Mouse (Mus musculus) midbrain, embryonic 13.5 days (tissue): Measurements from ENCODE around the gene Cenpx. TPM values are rescaled to one million over a fixed set of nuclear protein-coding genes. Genes with fewer than 3 reads are reported as not detected.
A peak's percentile ranks its signal among the peaks of the same experiment; 100 is the strongest.

Experiments
- ATAC-seq: fragments of 200-750 bp; cut with Nextera tagmentation; 2 replicates; pipeline ENCODE4 v1.8.0; 2017; ENCODE audit warnings: mild to moderate bottlenecking, moderate TSS enrichment, moderate library complexity
- H3K27ac ChIP-seq: fragments of 300-500 bp; sonication (generic); 2 replicates; pipeline ENCODE4 v1.5.1; 2015; ENCODE audit warnings: inconsistent platforms, mild to moderate bottlenecking, moderate library complexity
- H3K27me3 ChIP-seq: fragments of 300-500 bp; sonication (generic); 2 replicates; pipeline ENCODE4 v1.6.1; 2015; ENCODE audit warnings: mild to moderate bottlenecking, inconsistent platforms
- H3K36me3 ChIP-seq: fragments of 300-500 bp; sonication (generic); 2 replicates; pipeline ENCODE4 v1.6.1; 2015; ENCODE audit warnings: mild to moderate bottlenecking, inconsistent platforms
- H3K4me1 ChIP-seq: fragments of 300-500 bp; sonication (generic); replicated peaks from 2 replicates; pipeline ENCODE4 v1.6.1; 2015; ENCODE audit warnings: inconsistent platforms
- H3K4me2 ChIP-seq: fragments of 300-500 bp; sonication (generic); replicated peaks from 2 replicates; pipeline ENCODE4 v1.6.1; 2015; ENCODE audit warnings: moderate library complexity, mild to moderate bottlenecking, inconsistent platforms
- H3K4me3 ChIP-seq: fragments of 300-500 bp; sonication (generic); replicated peaks from 2 replicates; pipeline ENCODE4 v1.5.1; 2015; ENCODE audit warnings: mild to moderate bottlenecking, inconsistent platforms
- H3K9ac ChIP-seq: fragments of 300-500 bp; sonication (generic); replicated peaks from 2 replicates; pipeline ENCODE4 v1.6.1; 2015; ENCODE audit warnings: mild to moderate bottlenecking, inconsistent platforms
- H3K9me3 ChIP-seq: fragments of 300-500 bp; sonication (generic); 2 replicates; pipeline ENCODE4 v1.6.1; 2016; ENCODE audit warnings: mild to moderate bottlenecking, inconsistent platforms
- WGBS: fragments of 180-500 bp; shearing (Covaris S2); methylation state at CpG from one replicate; pipeline ENCODE4 v1.1.7; 2015; 5-methylcytosine and 5-hydroxymethylcytosine counted together
- polyA plus RNA-seq: library from polyadenylated mRNA; unstranded; fragments of >200 nt; fragmentation: Nextera tagmentation; extraction: Ambion mirVana; gene quantifications from 2 replicates; pipeline ENCODE4 v1.2.1, GENCODE M21; 2015

Gene Cenpx
- polyA plus RNA-seq, 1 experiment from 2014 or later: 112 TPM

- Histone ChIP-seq H3K27me3 (peaks cover 22% of the 10 kb centered on the region), H3K4me3 (peak overlapping the region; percentile 73), H3K9ac (peak overlapping the region; percentile 95), H3K4me2 (peak overlapping the region; percentile 98), H3K36me3 (peaks cover 26% of the 10 kb centered on the region), H3K9me3 (no peaks in the 10 kb centered on the region), H3K4me1 (peaks cover 30% of the 10 kb centered on the region), H3K27ac (no peak overlapping the region)
- WGBS: 22% methylated on average over 21 of the region's 21 CpGs
- no peak; the same call in 1 of the 2 replicates for ATAC-seq
Observed at GRCm38 (mm10) chr11:120722067-120722630, 8.6 kb upstream of the Cenpx start.

- WGBS: under 1% methylated on average over 89 of the region's 90 CpGs
- Histone ChIP-seq H3K27ac (peak within 1 kb of the TSS; percentile 74), H3K4me3 (peak within 1 kb of the TSS; percentile 73), H3K9me3 (no peaks in the 10 kb centered on the region), H3K27me3 (peaks cover 22% of the 10 kb centered on the region), H3K4me2 (peak within 1 kb of the TSS; percentile 98), H3K4me1 (peaks cover 23% of the 10 kb centered on the region), H3K36me3 (peaks cover 30% of the 10 kb centered on the region), H3K9ac (peak within 1 kb of the TSS; percentile 95)
- peak; percentile 86 for ATAC-seq
Observed at GRCm38 (mm10) chr11:120721124-120722066, 7.9 kb upstream of the Cenpx start, which contains the start of gene Rac3. Gene Rac3 (plus strand): TSS chr11:120721470.

GRCm38 (mm10) chr11:120720450-120720849 is 6.9 kb upstream of the Cenpx start:
- Histone ChIP-seq H3K4me3 (peak overlapping the region; percentile 73), H3K27me3 (peaks cover 14% of the 10 kb centered on the region), H3K27ac (peak overlapping the region; percentile 74), H3K9me3 (no peaks in the 10 kb centered on the region), H3K9ac (peak overlapping the region; percentile 95), H3K4me2 (peak overlapping the region; percentile 98), H3K36me3 (peaks cover 40% of the 10 kb centered on the region), H3K4me1 (peaks cover 23% of the 10 kb centered on the region)
- peak; percentile 28; the same call in 1 of the 2 replicates for ATAC-seq
- WGBS: 10% methylated on average over 17 of the region's 17 CpGs

GRCm38 (mm10) chr11:120719841-120720376 is 6.4 kb upstream of the Cenpx start:
- Histone ChIP-seq H3K4me2 (no peak overlapping the region), H3K9me3 (no peaks in the 10 kb centered on the region), H3K36me3 (peaks cover 40% of the 10 kb centered on the region), H3K4me1 (peaks cover 28% of the 10 kb centered on the region), H3K27ac (no peak overlapping the region), H3K9ac (0 out of 2 replicates have a peak overlapping the region, but pooled peaks have one; percentile 10), H3K27me3 (peaks cover 12% of the 10 kb centered on the region; the same call in 1 of the 2 replicates), H3K4me3 (no peak overlapping the region)
- WGBS: 87% methylated on average over 13 of the region's 13 CpGs
- ATAC-seq: no peak

GRCm38 (mm10) chr11:120719242-120719641 is 5.7 kb upstream of the Cenpx start:
- Histone ChIP-seq H3K4me2 (no peak overlapping the region), H3K9me3 (no peaks in the 10 kb centered on the region), H3K36me3 (peaks cover 40% of the 10 kb centered on the region)

GRCm38 (mm10) chr11:120715131-120715530 is 1.6 kb upstream of the Cenpx start:
- H3K27ac ChIP-seq: no peak overlapping the region
- 0 out of 2 replicates have a peak overlapping the region, but pooled peaks have one; percentile 1 for H3K9ac ChIP-seq
- H3K9me3 ChIP-seq: no peaks in the 10 kb centered on the region
- H3K4me3 ChIP-seq: peak overlapping the region; percentile 61; the same call in 1 of the 2 replicates
- H3K27me3 ChIP-seq: no peaks in the 10 kb centered on the region
- WGBS: 90% methylated on average over 9 of the region's 9 CpGs
- peaks cover 29% of the 10 kb centered on the region for H3K4me1 ChIP-seq
- peak overlapping the region; percentile 99; the same call in 1 of the 2 replicates for H3K4me2 ChIP-seq
- H3K36me3 ChIP-seq: peaks cover 55% of the 10 kb centered on the region
- ATAC-seq: no peak

More at GRCm38 (mm10) chr11:120719242-120719641, 5.7 kb upstream of the Cenpx start:
- Histone ChIP-seq H3K9ac (0 out of 2 replicates have a peak overlapping the region, but pooled peaks have one; percentile 10), H3K4me1 (peaks cover 35% of the 10 kb centered on the region), H3K27ac (no peak overlapping the region), H3K27me3 (peaks cover 12% of the 10 kb centered on the region; the same call in 1 of the 2 replicates), H3K4me3 (no peak overlapping the region)
- ATAC-seq: no peak
- WGBS: 88% methylated on average over 9 of the region's 9 CpGs

- Histone ChIP-seq H3K4me3 (peak overlapping the region; percentile 61), H3K9me3 (no peaks in the 10 kb centered on the region), H3K9ac (peak overlapping the region; percentile 70), H3K4me1 (peaks cover 29% of the 10 kb centered on the region), H3K4me2 (peak overlapping the region; percentile 99), H3K36me3 (peaks cover 58% of the 10 kb centered on the region), H3K27me3 (no peaks in the 10 kb centered on the region), H3K27ac (no peak overlapping the region)
- 58% methylated on average over 10 of the region's 10 CpGs for WGBS
- ATAC-seq: no peak
Observed at GRCm38 (mm10) chr11:120714546-120714945, 1.0 kb upstream of the Cenpx start.

GRCm38 (mm10) chr11:120712771-120713568 is 568 bp downstream of the Cenpx start:
- Histone ChIP-seq H3K4me3 (peak overlapping the region; percentile 61), H3K4me1 (peaks cover 29% of the 10 kb centered on the region), H3K27me3 (no peaks in the 10 kb centered on the region), H3K27ac (peak overlapping the region; percentile 81), H3K9me3 (no peaks in the 10 kb centered on the region), H3K9ac (peak overlapping the region; percentile 78), H3K4me2 (peak overlapping the region; percentile 99), H3K36me3 (peaks cover 54% of the 10 kb centered on the region)
- ATAC-seq: peak; percentile 25
- WGBS: under 1% methylated on average over 38 of the region's 38 CpGs

GRCm38 (mm10) chr11:120711980-120712604 is 1.4 kb downstream of the Cenpx start:
- 0 out of 2 replicates have a peak overlapping the region, but pooled peaks have one; percentile 61 for H3K4me3 ChIP-seq
- WGBS: 74% methylated on average over 8 of the region's 8 CpGs

GRCm38 (mm10) chr11:120710672-120711071 is 2.9 kb downstream of the Cenpx start:
- 86% methylated on average over 5 of the region's 5 CpGs for WGBS

More at GRCm38 (mm10) chr11:120711980-120712604, 1.4 kb downstream of the Cenpx start:
- no peak for ATAC-seq
- Histone ChIP-seq H3K4me1 (peaks cover 38% of the 10 kb centered on the region), H3K27me3 (no peaks in the 10 kb centered on the region), H3K36me3 (peaks cover 45% of the 10 kb centered on the region), H3K4me2 (peak overlapping the region; percentile 99), H3K27ac (no peak overlapping the region), H3K9me3 (no peaks in the 10 kb centered on the region), H3K9ac (peak overlapping the region; percentile 78)

More at GRCm38 (mm10) chr11:120710672-120711071, 2.9 kb downstream of the Cenpx start:
- no peak for ATAC-seq
- no peaks in the 10 kb centered on the region for H3K9me3 ChIP-seq
- H3K27ac ChIP-seq: no peak overlapping the region
- H3K36me3 ChIP-seq: peaks cover 34% of the 10 kb centered on the region
- no peak overlapping the region for H3K4me3 ChIP-seq
- peaks cover 50% of the 10 kb centered on the region for H3K4me1 ChIP-seq
- no peaks in the 10 kb centered on the region for H3K27me3 ChIP-seq
- H3K4me2 ChIP-seq: no peak overlapping the region
- H3K9ac ChIP-seq: no peak overlapping the region
